Mouse (Mus musculus) ES-E14 (cell line): Measurements from ENCODE around the gene Mllt11. TPM values are rescaled to one million over a fixed set of nuclear protein-coding genes. Genes with fewer than 3 reads are reported as not detected.

Source experiments
- DNase-seq: peaks from one replicate; pipeline ENCODE4 v3.0.0-alpha.2; 2013; ENCODE audit warnings: low read depth, low spot score
- H3K27ac ChIP-seq: 2 replicates; pipeline ENCODE4 v1.5.1; 2012; ENCODE audit warnings: low read depth, mild to moderate bottlenecking, low read length, moderate library complexity, mixed read lengths; ENCODE audit not compliant: poor library complexity, insufficient read depth, severe bottlenecking
- H3K36me3 ChIP-seq: 2 replicates; pipeline ENCODE4 v1.6.1; 2012; ENCODE audit warnings: mild to moderate bottlenecking, low read length, moderate library complexity, mixed read lengths; ENCODE audit not compliant: control insufficient read depth, poor library complexity, insufficient read depth, severe bottlenecking
- H3K4me1 ChIP-seq, 2 experiments: fragments of 150-350 bp in 1 of 2; sonication (generic) in 1 of 2; 2 replicates each; pipeline ENCODE4 v1.6.1; 2012; ENCODE audit warnings: low read length in 2 of 2, mild to moderate bottlenecking in 1 of 2, mixed read lengths in 1 of 2; ENCODE audit not compliant: control insufficient read depth in 2 of 2, insufficient read depth in 2 of 2, poor library complexity in 1 of 2
- H3K4me3 ChIP-seq, 2 experiments: fragments of 150-350 bp in 1 of 2; sonication (generic) in 1 of 2; 2 replicates each; pipeline ENCODE4 v1.5.1; 2012; ENCODE audit warnings: low read length in 2 of 2, low read depth in 1 of 2, mild to moderate bottlenecking in 1 of 2, mixed read lengths in 1 of 2; ENCODE audit not compliant: insufficient read depth in 1 of 2, poor library complexity in 1 of 2, severe bottlenecking in 1 of 2
- H3K9ac ChIP-seq: 2 replicates; pipeline ENCODE4 v1.6.1; 2012; ENCODE audit warnings: low read depth, mild to moderate bottlenecking, low read length, mixed read lengths; ENCODE audit not compliant: poor library complexity, insufficient read depth, severe bottlenecking
- H3K9me3 ChIP-seq: fragments of 150-350 bp; sonication (generic); 2 replicates; pipeline ENCODE4 v1.6.1; 2012; ENCODE audit warnings: low read depth, mild to moderate bottlenecking, low read length; ENCODE audit not compliant: control insufficient read depth, insufficient read depth
- CHD2 ChIP-seq: IDR thresholded peaks from 2 replicates; pipeline ENCODE4 v1.6.1; 2014; ENCODE audit warnings: mild to moderate bottlenecking, low read depth, low read length, inconsistent platforms
- HCFC1 ChIP-seq: IDR thresholded peaks from 2 replicates; pipeline ENCODE4 v1.6.1; 2012; ENCODE audit warnings: low read length, inconsistent platforms, borderline replicate concordance; ENCODE audit not compliant: insufficient read depth
- MAFK ChIP-seq: IDR thresholded peaks from 2 replicates; pipeline ENCODE4 v1.6.1; 2014; ENCODE audit warnings: mild to moderate bottlenecking, low read depth, low read length, inconsistent platforms; ENCODE audit not compliant: insufficient read depth
- ZC3H11A ChIP-seq: IDR thresholded peaks from 2 replicates; pipeline ENCODE4 v1.6.1; 2012; ENCODE audit warnings: low read depth, mild to moderate bottlenecking, inconsistent platforms, low read length, borderline replicate concordance
- ZNF384 ChIP-seq: IDR thresholded peaks from 2 replicates; pipeline ENCODE4 v1.6.1; 2012; ENCODE audit warnings: low read depth, low read length, inconsistent platforms
- in situ Hi-C, 2 experiments: fragments of 600-800 bp; cut with MboI; formaldehyde crosslinking; loops; one replicate each; pipeline ENCODE4 v1.15.1; 2025; ENCODE audit warnings: low sequenced_read_pairs in 2 of 2, inconsistent platforms in 1 of 2; ENCODE audit not compliant: unreplicated experiment in 2 of 2
- total RNA-seq: library from RNA; depleted of rRNA; stranded (reverse); fragments of 300-350 nt; gene quantifications from 2 replicates; pipeline ENCODE4 v1.2.3, GENCODE M21; 2012; rRNA removed

Gene Mllt11
- total RNA-seq, 1 experiment, result 10.1 TPM

GRCm38 (mm10) chr3:95174011-95174592 is 57.9 kb downstream of the Mllt11 start:
- Histone ChIP-seq H3K4me1 (peaks cover 4% of the 10 kb centered on the region in 2 experiments; a peak in 3 of 4 replicates), H3K4me3 (peak overlapping the region; percentile 44 to 67), H3K9me3 (no peaks in the 10 kb centered on the region), H3K9ac (peak overlapping the region; percentile 66; the same call in 1 of the 2 replicates), H3K36me3 (peaks cover 23% of the 10 kb centered on the region), H3K27ac (no peak overlapping the region)
- TF ChIP-seq MAFK (no peak), ZNF384 (no peak), ZC3H11A (no peak), HCFC1 (no peak)
- DNase-seq, result peak; percentile 86
- in situ Hi-C loops, result no loop called here

GRCm38 (mm10) chr3:95173256-95173949 is 58.6 kb downstream of the Mllt11 start:
- peak overlapping the region; percentile 44 to 67 for H3K4me3 ChIP-seq
- H3K9me3 ChIP-seq, result no peaks in the 10 kb centered on the region
- in situ Hi-C loops, result no loop called here
- no peak overlapping the region for H3K27ac ChIP-seq
- peak; percentile 12 for DNase-seq
- H3K9ac ChIP-seq, result peak overlapping the region; percentile 66
- no peak for TF ChIP-seq MAFK
- peaks cover 23% of the 10 kb centered on the region for H3K36me3 ChIP-seq
- peaks cover 4% of the 10 kb centered on the region in 2 experiments; a peak in 3 of 4 replicates for H3K4me1 ChIP-seq

- Histone ChIP-seq H3K27ac (no peak overlapping the region), H3K36me3 (peaks cover 23% of the 10 kb centered on the region), H3K9ac (peak overlapping the region; percentile 66), H3K9me3 (no peaks in the 10 kb centered on the region), H3K4me3 (peak overlapping the region; percentile 44 to 67), H3K4me1 (peaks cover 4% of the 10 kb centered on the region in 2 experiments; a peak in 3 of 4 replicates)
- TF ChIP-seq HCFC1 (no peak), MAFK (no peak)
- in situ Hi-C loops, result no loop called here
- no peak for DNase-seq
Observed at GRCm38 (mm10) chr3:95172526-95173255, 59.3 kb downstream of the Mllt11 start.

GRCm38 (mm10) chr3:95171105-95171504 is 60.9 kb downstream of the Mllt11 start:
- H3K36me3 ChIP-seq, result peaks cover 23% of the 10 kb centered on the region
- H3K27ac ChIP-seq, result no peak overlapping the region
- no peak for DNase-seq
- TF ChIP-seq ZC3H11A, result no peak
- TF ChIP-seq CHD2, result no peak
- no peak for TF ChIP-seq MAFK
- TF ChIP-seq HCFC1, result no peak
- no peak for TF ChIP-seq ZNF384
- in situ Hi-C loops, result no loop called here
- no peaks in the 10 kb centered on the region for H3K9me3 ChIP-seq
- no peak overlapping the region for H3K4me3 ChIP-seq
- H3K9ac ChIP-seq, result no peak overlapping the region
- H3K4me1 ChIP-seq, result peaks cover 2% of the 10 kb centered on the region in 2 experiments; a peak in 1 of 4 replicates

- peaks cover 2% of the 10 kb centered on the region in 2 experiments; a peak in 1 of 4 replicates for H3K4me1 ChIP-seq
- no peak for DNase-seq
- no peak overlapping the region for H3K27ac ChIP-seq
- no peak overlapping the region for H3K9ac ChIP-seq
- H3K4me3 ChIP-seq, result no peak overlapping the region
- peaks cover 23% of the 10 kb centered on the region for H3K36me3 ChIP-seq
- H3K9me3 ChIP-seq, result no peaks in the 10 kb centered on the region
- in situ Hi-C loops, result no loop called here
- TF ChIP-seq CHD2 (no peak), ZC3H11A (no peak), ZNF384 (no peak), HCFC1 (no peak)
Observed at GRCm38 (mm10) chr3:95169996-95170395, 62.0 kb downstream of the Mllt11 start.

Other genes starting within 250 kb of the Mllt11 start
- gene Zfp687, start 216.7 kb downstream of the Mllt11 start, total RNA-seq, result 19.8 and 20.6 TPM in 2 replicates
- 258 and 291 TPM in 2 replicates for gene Psmd4, start 189.6 kb downstream of the Mllt11 start, total RNA-seq
- gene Pip5k1a, start 125.2 kb downstream of the Mllt11 start, total RNA-seq, result 23.2 and 30.7 TPM in 2 replicates
- 34.4 and 35.7 TPM in 2 replicates for gene Vps72, start 121.1 kb downstream of the Mllt11 start, total RNA-seq
- gene Tmod4, start 107.7 kb downstream of the Mllt11 start, total RNA-seq, result 0.36 TPM in 1 of 2 replicates, not detected in the other
- gene Scnm1, start 98.2 kb downstream of the Mllt11 start, total RNA-seq, result 38.1 and 39.2 TPM in 2 replicates
- gene Lysmd1, start 98.1 kb downstream of the Mllt11 start, total RNA-seq, result 4.4 and 5.1 TPM in 2 replicates
- 1.0 and 1.3 TPM in 2 replicates for gene Tnfaip8l2, start 89.8 kb downstream of the Mllt11 start, total RNA-seq
- gene Sema6c, start 71.7 kb downstream of the Mllt11 start, total RNA-seq, result 15.3 and 34.7 TPM in 2 replicates
- 28.7 and 30.7 TPM in 2 replicates for gene Gabpb2, start 14.3 kb downstream of the Mllt11 start, total RNA-seq
- 43.2 and 51.4 TPM in 2 replicates for gene Cdc42se1, start 3.4 kb downstream of the Mllt11 start, total RNA-seq
- gene Gm128, start 9.4 kb upstream of the Mllt11 start, total RNA-seq, result 2.0 and 3.0 TPM in 2 replicates
- 6.7 and 16.0 TPM in 2 replicates for gene Bnipl, start 19.0 kb upstream of the Mllt11 start, total RNA-seq
- 48.8 and 54.5 TPM in 2 replicates for gene Mindy1, start 49.2 kb upstream of the Mllt11 start, total RNA-seq
- gene Prune1, start 49.9 kb upstream of the Mllt11 start, total RNA-seq, result 26.4 and 29.5 TPM in 2 replicates
- gene Anxa9, start 75.0 kb upstream of the Mllt11 start, total RNA-seq, result 0.58 and 1.1 TPM in 2 replicates
- 87.6 and 101 TPM in 2 replicates for gene Cers2, start 82.6 kb upstream of the Mllt11 start, total RNA-seq
- 54.7 and 59.1 TPM in 2 replicates for gene Setdb1, start 125.0 kb upstream of the Mllt11 start, total RNA-seq
- gene 4930558C23Rik, start 170.7 kb upstream of the Mllt11 start, total RNA-seq, result 0.31 TPM in 1 of 2 replicates, not detected in the other
- 25.1 and 28.8 TPM in 2 replicates for gene Arnt, start 202.2 kb upstream of the Mllt11 start, total RNA-seq